Mouse (Mus musculus) embryonic fibroblast, embryonic 13.5 days (primary cell): ENCODE results near the gene Tenm2.

Source experiments
- CTCF ChIP-seq: IDR thresholded peaks from 2 replicates; pipeline ENCODE4 v1.5.1; 2011; ENCODE audit warnings: mild to moderate bottlenecking, control low read depth, low read length, moderate library complexity, borderline replicate concordance; ENCODE audit not compliant: insufficient read depth
- POLR2A ChIP-seq: IDR thresholded peaks from 2 replicates; pipeline ENCODE4 v1.6.1; 2011; ENCODE audit warnings: low read depth, mild to moderate bottlenecking, control low read depth, low read length, moderate library complexity

GRCm38 (mm10) chr11:36256747-36257146 lies 979.0 kb downstream of the Tenm2 start:
- TF ChIP-seq POLR2A (no peak), CTCF (no peak)
